Mouse (Mus musculus): ENCODE results near the gene Gm12185.
"Not testable (repeated sequence)": the region's sequence is repeated elsewhere in the genome, so short reads cannot be mapped to it uniquely, and the experiment has no call there.

DNA sequence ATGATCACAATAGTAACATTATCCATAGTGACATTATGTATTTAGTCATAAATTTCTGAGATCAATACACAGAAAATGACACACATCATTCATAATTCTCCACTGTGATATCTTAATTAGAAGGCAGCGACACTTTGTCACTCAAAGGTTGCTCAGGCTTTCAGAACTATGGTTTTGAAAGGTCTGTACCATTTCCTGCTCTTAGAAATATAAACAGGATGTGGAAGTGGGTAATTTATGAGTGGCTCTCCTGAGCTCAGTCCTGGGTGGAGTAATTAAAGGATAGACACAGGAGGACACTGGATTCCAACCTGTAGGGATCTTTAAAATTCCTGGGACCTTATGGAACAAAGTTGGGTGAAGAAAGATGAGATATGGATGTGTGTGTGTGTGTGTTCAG is 58.6 kb downstream of the Gm12185 start:
- not testable (repeated sequence) for TF ChIP-seq CTCF, POLR2A (IDR thresholded peaks at IDR 0.05; ENCODE audit: insufficient read depth, low read depth, low read length)

All from olfactory bulb, adult 2 months (tissue).